Mouse (Mus musculus) heart, postnatal 14 days (tissue): ENCODE measurements around the gene Tmem165. TPM values are rescaled to one million over a fixed set of nuclear protein-coding genes. Genes with fewer than 3 reads are reported as not detected.

ENCODE experiments used
- DNase-seq, 2 experiments: peaks; one replicate each; pipeline ENCODE4 v3.0.0; 2021 to 2022
- intact Hi-C: fragments of 180-260 bp; cut with DNase I; formaldehyde crosslinking; loops from one replicate; pipeline ENCODE4 v1.15.1; 2025
- total RNA-seq, 2 experiments: library from RNA; stranded (reverse); gene quantifications; 2 replicates each; pipeline ENCODE4 v1.2.3; 2021

Tmem165 gene
- total RNA-seq, 2 experiments from 2014 or later, result 26.8 to 30.4 TPM

DNA sequence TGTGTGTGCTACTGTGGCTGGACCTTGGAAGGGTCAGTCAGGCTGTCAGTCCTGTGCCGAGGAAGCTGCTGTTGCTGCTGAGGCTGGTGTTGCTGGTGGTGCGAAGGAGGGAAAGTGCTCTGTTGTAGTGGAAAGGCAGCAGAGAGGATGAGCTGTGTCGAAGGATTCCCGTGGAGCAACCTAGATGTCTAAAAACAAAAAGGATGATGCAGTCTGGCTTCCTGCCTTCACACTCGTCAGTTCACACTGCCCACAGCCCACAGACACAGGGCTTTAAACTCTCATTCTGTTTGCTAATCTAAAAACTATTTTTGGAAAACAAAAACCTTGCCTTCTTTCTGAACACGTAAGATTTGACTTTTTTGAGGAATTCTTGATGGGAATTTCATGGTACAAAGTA, 33.0 kb downstream of the Tmem165 start:
- DNase-seq, result no peak
- intact Hi-C loops, result no loop called here

DNA sequence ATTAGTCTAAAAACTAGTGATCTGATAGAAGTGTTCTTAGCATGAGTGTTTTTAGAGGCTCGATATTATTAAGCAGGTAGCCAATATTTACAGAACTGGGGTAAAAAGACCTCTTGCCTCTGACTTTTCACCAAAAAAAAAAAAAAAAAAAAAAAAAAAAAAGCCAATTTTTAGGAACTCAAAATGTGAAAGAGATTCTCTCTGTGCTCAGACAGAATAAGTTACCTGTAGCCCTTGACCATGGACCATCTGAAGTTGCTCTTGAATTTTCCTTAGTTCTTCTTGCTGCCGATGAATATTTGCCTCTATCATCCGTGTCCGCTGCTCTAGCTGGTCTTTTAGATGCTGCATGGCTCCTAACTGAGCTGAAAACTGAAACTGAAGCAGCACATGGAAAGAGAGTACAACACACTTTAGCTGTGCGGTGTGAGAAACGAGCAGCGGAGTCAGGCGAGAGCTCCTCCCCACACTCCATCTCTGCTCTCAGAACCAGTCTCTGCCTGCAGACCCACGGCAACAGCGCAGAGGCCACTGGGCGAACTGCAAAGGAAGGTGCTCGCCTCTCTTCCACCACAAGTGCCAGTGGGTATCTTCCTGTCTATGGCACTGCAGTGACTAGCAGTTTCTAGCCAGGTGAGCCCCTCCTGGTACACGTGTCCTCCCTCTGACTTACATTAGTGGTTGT, 47.6 kb downstream of the Tmem165 start:
- intact Hi-C loops, result no loop called here
- no peak for DNase-seq

DNA sequence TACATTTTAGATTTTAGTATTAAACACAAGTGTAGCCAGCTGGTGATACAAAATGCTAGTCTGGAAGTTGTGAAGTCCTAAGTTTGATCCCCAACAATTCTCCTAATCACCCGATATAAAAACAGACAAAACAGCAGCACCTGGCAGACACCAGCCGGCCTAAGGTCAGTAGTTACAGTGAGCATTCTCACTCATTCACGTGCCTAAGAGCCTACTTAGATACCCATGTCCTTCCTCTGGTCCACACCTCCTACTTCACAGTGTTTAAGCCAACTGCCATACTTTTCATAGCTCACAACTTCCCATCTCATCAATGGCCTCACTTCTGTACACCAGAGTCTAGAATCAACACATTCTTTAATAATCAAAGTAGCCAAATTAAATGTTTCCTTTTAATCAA, 59.6 kb downstream of the Tmem165 start:
- intact Hi-C loops, result loop anchor here (10.0 kb wide), 1 partner anchor 172 kb away; no protein-coding TSS in a partner anchor
- DNase-seq, result no peak

DNA sequence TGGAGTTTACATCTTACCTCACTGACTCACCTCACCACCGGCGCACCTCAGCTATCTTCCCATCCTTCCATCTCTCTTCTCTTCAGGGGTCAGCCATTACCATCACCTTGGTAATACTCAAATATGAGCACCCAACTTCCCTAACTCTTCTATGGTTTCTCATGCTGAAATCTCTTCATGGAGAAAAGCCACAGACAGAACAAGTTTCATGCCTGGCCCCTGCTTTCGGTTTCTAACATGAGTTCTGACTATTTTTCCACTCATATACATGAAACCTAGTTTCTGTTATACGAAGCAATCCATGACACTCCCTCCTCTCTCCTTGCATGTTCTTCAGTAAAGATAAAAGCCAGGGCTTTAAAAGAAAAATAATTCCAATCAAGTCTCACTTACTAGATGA, 60.2 kb downstream of the Tmem165 start:
- no peak for DNase-seq
- intact Hi-C loops, result loop anchor here (10.0 kb wide), 1 partner anchor 171 kb away; no protein-coding TSS in a partner anchor

DNA sequence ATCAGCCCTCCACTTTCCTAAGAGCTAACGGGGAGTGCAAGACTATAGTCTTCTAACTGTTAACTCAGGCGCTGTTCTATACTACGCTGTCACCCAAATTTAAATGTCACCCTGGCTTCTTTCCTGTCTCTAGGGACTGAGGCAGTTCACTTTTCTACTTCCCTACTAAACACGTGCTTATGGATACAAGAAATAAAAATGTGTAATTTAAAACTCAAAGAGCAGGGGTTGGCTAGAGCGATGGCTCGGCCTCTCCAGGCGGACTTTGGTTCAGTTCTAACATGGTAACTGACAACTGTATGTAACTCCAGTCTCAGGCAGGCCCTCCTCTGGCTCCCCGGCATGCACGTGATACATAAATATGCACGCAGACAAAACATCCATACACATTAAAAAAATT, 60.8 kb downstream of the Tmem165 start:
- DNase-seq, result no peak
- intact Hi-C loops, result loop anchor here (10.0 kb wide), 1 partner anchor 170 kb away; no protein-coding TSS in a partner anchor

DNA sequence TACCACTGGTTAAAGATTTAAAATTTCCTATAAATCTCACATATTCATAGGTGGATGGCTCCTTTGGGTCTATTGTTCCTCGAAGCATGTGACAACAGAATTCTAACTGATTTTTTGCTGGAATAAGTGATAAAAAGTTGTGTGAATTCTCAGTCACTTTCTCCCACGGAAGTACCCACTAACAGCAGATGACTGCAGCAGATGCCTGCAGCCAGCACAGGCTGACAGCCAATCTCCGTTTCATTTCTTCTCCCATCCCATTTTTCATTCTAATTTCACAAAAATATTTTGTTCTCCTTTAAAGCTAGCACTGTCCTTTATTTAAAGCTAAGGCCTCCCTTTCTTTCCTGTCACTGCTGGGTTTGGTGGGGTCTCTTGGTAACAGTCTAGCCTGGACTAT, 61.7 kb downstream of the Tmem165 start:
- DNase-seq, result no peak
- intact Hi-C loops, result loop anchor here (10.0 kb wide), 1 partner anchor 169 kb away; no protein-coding TSS in a partner anchor

DNA sequence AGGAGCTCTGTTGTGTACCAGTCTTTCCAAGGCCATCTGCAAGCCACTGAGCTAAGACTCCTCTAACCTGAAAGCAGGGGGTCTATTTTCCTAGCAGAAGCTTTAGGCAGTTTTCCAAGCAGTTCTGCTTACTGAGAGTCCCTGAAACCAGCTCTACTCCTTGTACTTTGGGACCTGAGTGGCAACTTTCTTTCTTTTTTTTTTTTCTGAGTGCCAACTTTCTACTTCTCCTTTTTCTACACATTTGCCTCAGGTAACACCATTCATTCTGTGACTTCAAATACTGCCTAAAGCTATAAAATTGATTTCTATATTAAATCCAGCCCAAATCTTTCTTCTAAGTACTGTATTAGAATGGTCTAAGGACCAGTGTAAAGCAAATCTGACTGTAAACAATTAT, 62.9 kb downstream of the Tmem165 start:
- intact Hi-C loops, result loop anchor here (10.0 kb wide), 1 partner anchor 168 kb away; no protein-coding TSS in a partner anchor
- no peak for DNase-seq

DNA sequence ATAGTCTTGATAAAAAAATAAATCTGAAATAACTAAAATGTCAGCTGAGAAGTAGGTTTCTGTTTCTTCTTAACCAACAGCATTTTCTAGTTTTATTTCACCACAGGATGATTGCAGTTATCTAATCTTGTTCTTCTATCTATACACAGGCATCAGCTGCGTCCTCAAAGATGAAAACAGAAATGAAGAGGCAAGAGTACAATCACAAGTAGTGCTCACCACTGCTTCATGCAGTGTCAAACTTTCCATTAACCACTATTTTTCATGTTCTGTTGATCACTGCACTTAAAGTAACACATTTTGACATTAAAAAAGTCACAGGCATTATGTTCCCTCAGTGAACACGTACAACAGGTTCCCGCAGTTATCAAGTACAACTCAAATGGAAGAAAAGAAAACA, 67.3 kb downstream of the Tmem165 start:
- intact Hi-C loops, result no loop called here
- DNase-seq, result no peak

Other genes starting within 250 kb of the Tmem165 start
- gene Kdr, start 205.4 kb upstream of the Tmem165 start, total RNA-seq, result 100 to 1,000 TPM in 1 of 2 experiments, 10 to 100 TPM in 1; 89.7 to 101 TPM
- gene Srd5a3, start 43.6 kb upstream of the Tmem165 start, total RNA-seq, result 10 to 100 TPM; 11.2 to 15.0 TPM
- 10 to 100 TPM; 33.5 to 34.0 TPM for gene Clock, start 120.9 kb downstream of the Tmem165 start, total RNA-seq
- not detected for gene Pdcl2, start 147.3 kb downstream of the Tmem165 start, total RNA-seq
- not detected for gene Nmu, start 179.9 kb downstream of the Tmem165 start, total RNA-seq